Mouse (Mus musculus) hindbrain, embryonic 14.5 days (tissue): ENCODE measurements at regions not wholly inside any gene's neighbourhood (a gene's known extent, or its start where the extent isn't known, plus 50 kb on each side); places are given as distances from the start of the nearest gene placed in this dataset.

Experiments used
- ATAC-seq: fragments of 200-750 bp; cut with Nextera tagmentation; 2 replicates; pipeline ENCODE4 v1.8.0; 2017; ENCODE audit warnings: moderate number of reproducible peaks, mild to moderate bottlenecking, moderate TSS enrichment, moderate library complexity; ENCODE audit not compliant: low FRiP score
- DNase-seq: peaks from one replicate; pipeline ENCODE4 v3.0.0-alpha.2; 2015; ENCODE audit warnings: low spot score
- H3K27ac ChIP-seq: fragments of 300-500 bp; sonication (generic); 2 replicates; pipeline ENCODE4 v1.5.1; 2014; ENCODE audit warnings: mild to moderate bottlenecking, moderate library complexity
- H3K27me3 ChIP-seq: fragments of 300-500 bp; sonication (generic); 2 replicates; pipeline ENCODE4 v1.6.1; 2014; ENCODE audit warnings: mild to moderate bottlenecking, low read length, mixed read lengths; ENCODE audit not compliant: control insufficient read depth, insufficient read depth
- H3K36me3 ChIP-seq: fragments of 300-500 bp; sonication (generic); replicated peaks from 2 replicates; pipeline ENCODE4 v1.6.1; 2014; ENCODE audit not compliant: control insufficient read depth, insufficient read depth
- H3K4me1 ChIP-seq: fragments of 300-500 bp; sonication (generic); replicated peaks from 2 replicates; pipeline ENCODE4 v1.6.1; 2014; ENCODE audit warnings: antibody characterized with exemption, low read length, mixed read lengths; ENCODE audit not compliant: control insufficient read depth, insufficient read depth
- H3K4me2 ChIP-seq: fragments of 300-500 bp; sonication (generic); replicated peaks from 2 replicates; pipeline ENCODE4 v1.6.1; 2014; ENCODE audit warnings: mild to moderate bottlenecking, moderate library complexity
- H3K4me3 ChIP-seq: fragments of 300-500 bp; sonication (generic); replicated peaks from 2 replicates; pipeline ENCODE4 v1.5.1; 2014; ENCODE audit warnings: mild to moderate bottlenecking, low read length
- H3K9ac ChIP-seq: fragments of 300-500 bp; sonication (generic); 2 replicates; pipeline ENCODE4 v1.6.1; 2014
- H3K9me3 ChIP-seq: fragments of 300-500 bp; sonication (generic); 2 replicates; pipeline ENCODE4 v1.6.1; 2016; ENCODE audit warnings: low read length; ENCODE audit not compliant: control insufficient read depth
- WGBS: fragments of 180-500 bp; shearing (Covaris S2); extraction: QIAGEN DNeasy Blood & Tissue Kit; methylation state at CpG from one replicate; pipeline ENCODE4 v1.1.7; 2014; 5-methylcytosine and 5-hydroxymethylcytosine counted together

GRCm38 (mm10) chr14:48738213-48738612 lies 64.6 kb upstream of the Otx2 start:
- 0 out of 2 replicates have a peak, but pooled peaks have one; percentile 34 for ATAC-seq
- WGBS: 25% methylated on average over 10 of the region's 10 CpGs
- no peak for DNase-seq
- Histone ChIP-seq H3K27me3 (peaks cover 2% of the 10 kb centered on the region; the same call in 1 of the 2 replicates), H3K4me2 (no peak overlapping the region), H3K27ac (no peak overlapping the region), H3K4me1 (no peaks in the 10 kb centered on the region), H3K36me3 (no peaks in the 10 kb centered on the region), H3K4me3 (no peak overlapping the region), H3K9me3 (no peaks in the 10 kb centered on the region), H3K9ac (no peak overlapping the region)

GRCm38 (mm10) chr14:48736969-48737860 lies 63.6 kb upstream of the Otx2 start:
- no peak overlapping the region for H3K4me2 ChIP-seq
- DNase-seq: no peak
- no peaks in the 10 kb centered on the region for H3K4me1 ChIP-seq

GRCm38 (mm10) chr14:48736211-48736610 lies 62.6 kb upstream of the Otx2 start:
- no peak overlapping the region for H3K9ac ChIP-seq
- no peak for DNase-seq
- no peak overlapping the region for H3K27ac ChIP-seq
- WGBS: 51% methylated on average over 6 of the region's 6 CpGs
- ATAC-seq: no peak
- H3K4me2 ChIP-seq: no peak overlapping the region
- no peaks in the 10 kb centered on the region for H3K4me1 ChIP-seq
- H3K27me3 ChIP-seq: peaks cover 2% of the 10 kb centered on the region; the same call in 1 of the 2 replicates
- H3K4me3 ChIP-seq: no peak overlapping the region
- no peaks in the 10 kb centered on the region for H3K36me3 ChIP-seq
- H3K9me3 ChIP-seq: no peaks in the 10 kb centered on the region

More at GRCm38 (mm10) chr14:48736969-48737860, 63.6 kb upstream of the Otx2 start:
- H3K9me3 ChIP-seq: no peaks in the 10 kb centered on the region
- WGBS: 65% methylated on average over 14 of the region's 14 CpGs
- peaks cover 2% of the 10 kb centered on the region; the same call in 1 of the 2 replicates for H3K27me3 ChIP-seq
- H3K9ac ChIP-seq: no peak overlapping the region
- H3K4me3 ChIP-seq: no peak overlapping the region
- H3K36me3 ChIP-seq: no peaks in the 10 kb centered on the region
- no peak for ATAC-seq
- no peak overlapping the region for H3K27ac ChIP-seq

- Histone ChIP-seq H3K27me3 (no peaks in the 10 kb centered on the region), H3K4me1 (no peaks in the 10 kb centered on the region), H3K27ac (no peak overlapping the region), H3K9ac (no peak overlapping the region), H3K36me3 (no peaks in the 10 kb centered on the region), H3K9me3 (no peaks in the 10 kb centered on the region; the same call in 1 of the 2 replicates), H3K4me2 (no peak overlapping the region), H3K4me3 (no peak overlapping the region)
- DNase-seq (no peak), ATAC-seq (no peak)
- 61% methylated on average over 2 of the region's 2 CpGs for WGBS
Measured at GRCm38 (mm10) chr14:48729996-48730395, 56.4 kb upstream of the Otx2 start.
